Mouse (Mus musculus) adrenal gland, adult (tissue): Measurements from ENCODE around the gene Glis1.

Experiments used
- DNase-seq, 2 experiments: peaks; one replicate each; pipeline ENCODE4 v3.0.0; 2022 to 2023; ENCODE audit warnings: low spot score in 1 of 2; ENCODE audit not compliant: inconsistent age in 2 of 2

Gene Glis1

GRCm38 (mm10) chr4:107675645-107676044, 241.3 kb downstream of the Glis1 start:
- no peak for DNase-seq

- DNase-seq = no peak
Observed at GRCm38 (mm10) chr4:107680311-107681098, 246.1 kb downstream of the Glis1 start.

- DNase-seq = no peak
Observed at GRCm38 (mm10) chr4:107681099-107681849, 246.9 kb downstream of the Glis1 start.

- no peak for DNase-seq
Observed at GRCm38 (mm10) chr4:107683006-107683756, 248.8 kb downstream of the Glis1 start.

GRCm38 (mm10) chr4:107684130-107684529, 249.7 kb downstream of the Glis1 start, which contains the start of gene Dmrtb1:
Gene Dmrtb1, minus strand, starts transcription at chr4:107684230.
- no peak for DNase-seq
